Mouse (Mus musculus): ENCODE measurements around the gene Lypd3. TPM values are rescaled to one million over a fixed set of nuclear protein-coding genes. Genes with fewer than 3 reads are reported as not detected.
"Not testable (repeated sequence)": the region's sequence is repeated elsewhere in the genome, so short reads cannot be mapped to it uniquely, and the experiment has no call there.

Lypd3 gene
- polyA plus RNA-seq, 1 experiment from 2014 or later: 0.83 TPM

DNA sequence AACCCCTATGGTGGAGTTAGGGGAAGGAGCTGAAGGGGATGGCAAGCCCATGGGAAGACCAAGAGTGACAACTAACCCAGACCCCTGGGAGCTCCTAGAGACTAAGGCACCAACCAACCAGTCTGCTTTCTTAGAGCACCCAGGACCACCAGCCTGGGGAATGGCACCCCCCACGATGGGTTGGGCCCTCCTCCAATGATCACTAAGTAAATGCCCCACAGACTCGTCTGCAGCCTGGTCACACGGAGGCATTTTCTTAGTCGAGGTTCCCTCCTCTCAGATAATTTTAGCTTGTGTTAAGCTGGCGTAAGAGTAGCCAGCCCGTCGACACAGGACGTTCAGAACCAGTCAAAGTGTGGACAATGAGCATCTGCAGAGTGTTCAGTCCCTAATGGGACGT, 28.6 kb downstream of the Lypd3 start:
- ATAC-seq (ENCODE audit: low FRiP score) (no peak), DNase-seq (ENCODE audit: low spot score, missing footprints) (no peak)
- Histone ChIP-seq H3K9me3 (ENCODE audit: control insufficient read depth, low read length) (no peaks in the 10 kb centered on the region), H3K4me1 (ENCODE audit: control insufficient read depth, insufficient read depth, low read length) (no peaks in the 10 kb centered on the region), H3K9ac (ENCODE audit: low read length) (no peak overlapping the region), H3K27me3 (ENCODE audit: control insufficient read depth, insufficient read depth, low read length) (no peaks in the 10 kb centered on the region), H3K4me2 (no peak overlapping the region), H3K36me3 (ENCODE audit: control insufficient read depth, insufficient read depth, low read length) (no peaks in the 10 kb centered on the region), H3K4me3 (ENCODE audit: low read depth, low read length) (no peak overlapping the region), H3K27ac (ENCODE audit: low read depth, low read length) (no peak overlapping the region)
- WGBS: 76% methylated on average over 9 of the region's 9 CpGs

DNA sequence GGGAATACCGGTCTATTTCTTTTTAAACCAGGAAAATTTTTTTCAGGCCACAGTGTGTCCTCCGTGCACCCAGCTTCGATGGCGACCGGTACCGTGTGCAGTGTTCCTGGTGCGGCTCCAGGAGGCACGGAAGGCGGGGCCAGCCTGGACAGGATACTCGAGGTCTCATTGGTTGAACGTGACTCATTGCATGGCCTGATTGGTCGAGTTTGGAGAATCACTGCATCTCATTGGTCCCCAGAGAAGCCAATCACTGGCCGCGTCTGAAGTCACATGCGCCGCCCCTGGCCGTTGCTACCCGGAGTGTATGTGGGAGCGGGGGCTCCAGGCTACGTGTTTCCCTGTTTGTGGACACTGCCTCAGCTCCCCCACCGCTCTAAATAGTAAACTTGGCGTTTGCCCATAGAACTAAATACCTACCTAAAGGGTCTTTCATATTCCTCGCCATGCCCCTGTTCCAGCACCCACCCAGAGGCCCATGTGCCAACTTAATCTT, 35.6 kb downstream of the Lypd3 start:
- ATAC-seq (ENCODE audit: low FRiP score) (no peak), DNase-seq (ENCODE audit: low spot score, missing footprints) (no peak)
- Histone ChIP-seq H3K9ac (ENCODE audit: low read length) (no peak overlapping the region), H3K36me3 (ENCODE audit: control insufficient read depth, insufficient read depth, low read length) (no peaks in the 10 kb centered on the region), H3K4me3 (ENCODE audit: low read depth, low read length) (no peak overlapping the region), H3K4me1 (ENCODE audit: control insufficient read depth, insufficient read depth, low read length) (no peaks in the 10 kb centered on the region), H3K27ac (ENCODE audit: low read depth, low read length) (no peak overlapping the region), H3K27me3 (ENCODE audit: control insufficient read depth, insufficient read depth, low read length) (no peaks in the 10 kb centered on the region), H3K9me3 (ENCODE audit: control insufficient read depth, low read length) (no peaks in the 10 kb centered on the region), H3K4me2 (no peak overlapping the region)
- WGBS: 92% methylated on average over 23 of the region's 23 CpGs

DNA sequence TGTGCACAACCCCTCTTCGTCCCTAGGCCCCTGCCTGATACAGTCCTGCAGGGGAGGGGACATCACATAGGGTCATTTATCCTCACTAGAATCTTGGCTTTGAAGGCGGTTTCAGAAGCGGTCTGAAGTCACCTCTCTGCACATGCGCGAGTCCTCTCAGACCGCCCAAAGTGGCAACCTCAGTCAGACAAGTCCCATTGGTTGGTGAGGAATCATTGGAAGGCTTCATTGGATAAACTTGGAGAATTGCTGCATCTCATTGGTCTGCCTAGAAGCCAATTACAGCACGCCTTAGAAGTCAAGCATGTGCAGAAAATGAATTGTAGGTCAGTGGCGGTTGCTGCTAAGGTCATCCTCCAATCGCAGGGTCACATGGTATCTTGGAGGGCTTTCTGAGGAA, 40.2 kb downstream of the Lypd3 start, which contains the start of gene Tex101:
TSS of gene Tex101 (minus strand) at position 101 of the 400 bp plus-strand sequence.
- Histone ChIP-seq H3K4me2 (no peak within 1 kb of the TSS), H3K9me3 (ENCODE audit: control insufficient read depth, low read length) (no peaks in the 10 kb centered on the region), H3K9ac (ENCODE audit: low read length) (no peak within 1 kb of the TSS), H3K36me3 (ENCODE audit: control insufficient read depth, insufficient read depth, low read length) (no peaks in the 10 kb centered on the region), H3K4me1 (ENCODE audit: control insufficient read depth, insufficient read depth, low read length) (no peaks in the 10 kb centered on the region), H3K27me3 (ENCODE audit: control insufficient read depth, insufficient read depth, low read length) (no peaks in the 10 kb centered on the region), H3K27ac (ENCODE audit: low read depth, low read length) (no peak within 1 kb of the TSS), H3K4me3 (ENCODE audit: low read depth, low read length) (no peak within 1 kb of the TSS)
- DNase-seq (ENCODE audit: low spot score, missing footprints) (no peak), ATAC-seq (ENCODE audit: low FRiP score) (no peak)
- 93% methylated on average over 9 of the region's 9 CpGs for WGBS

DNA sequence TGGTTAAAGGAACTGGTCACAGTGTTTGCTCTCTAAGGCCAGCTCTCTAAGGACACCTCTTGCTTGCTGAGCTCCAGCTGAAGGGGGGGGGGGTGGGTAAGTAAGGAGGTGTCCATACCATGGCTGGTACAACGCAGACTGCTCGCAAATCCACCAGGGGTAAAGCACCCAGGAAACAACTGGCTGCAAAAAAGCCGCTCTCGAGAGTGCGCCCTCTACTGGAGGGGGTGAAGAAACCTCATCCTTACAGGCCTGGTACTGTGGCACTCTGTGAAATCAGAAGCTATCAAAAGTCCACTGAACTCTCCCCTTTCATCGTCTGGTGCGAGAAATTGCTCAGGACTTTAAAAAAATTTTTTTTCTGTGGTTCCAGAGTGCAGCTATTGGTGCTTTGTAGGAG, 47.8 kb downstream of the Lypd3 start:
- not testable (repeated sequence) for H3K27me3 ChIP-seq (ENCODE audit: control insufficient read depth, insufficient read depth, low read length); H3K4me1 ChIP-seq (ENCODE audit: control insufficient read depth, insufficient read depth, low read length); H3K4me3 ChIP-seq (ENCODE audit: low read depth, low read length); H3K36me3 ChIP-seq (ENCODE audit: control insufficient read depth, insufficient read depth, low read length); H3K9ac ChIP-seq (ENCODE audit: low read length); ATAC-seq (ENCODE audit: low FRiP score); H3K27ac ChIP-seq (ENCODE audit: low read depth, low read length); DNase-seq (ENCODE audit: low spot score, missing footprints); H3K9me3 ChIP-seq (ENCODE audit: control insufficient read depth, low read length); H3K4me2 ChIP-seq
- 83% methylated on average over 7 of the region's 7 CpGs for WGBS

DNA sequence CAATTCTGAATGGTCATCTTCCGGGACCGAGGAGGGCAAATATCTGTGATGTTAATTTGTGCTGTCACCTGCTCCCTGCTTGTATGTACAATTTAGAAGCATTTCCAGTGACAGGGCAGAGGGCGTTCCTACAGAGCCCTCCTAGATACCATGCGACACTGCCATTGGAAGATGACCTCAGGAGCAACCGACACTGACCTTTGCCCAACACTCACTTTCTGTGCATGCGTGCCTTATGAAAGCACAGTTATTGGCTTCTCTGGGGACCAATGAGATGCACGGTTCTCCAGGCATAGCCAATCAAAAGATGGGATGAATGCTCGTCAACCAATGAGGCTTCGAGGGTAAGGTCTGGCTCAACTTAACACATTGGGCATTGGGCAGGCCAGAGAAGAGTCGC, 51.2 kb downstream of the Lypd3 start:
- not testable (repeated sequence) for H3K4me1 ChIP-seq (ENCODE audit: control insufficient read depth, insufficient read depth, low read length); H3K27ac ChIP-seq (ENCODE audit: low read depth, low read length); H3K9me3 ChIP-seq (ENCODE audit: control insufficient read depth, low read length); H3K4me3 ChIP-seq (ENCODE audit: low read depth, low read length); DNase-seq (ENCODE audit: low spot score, missing footprints); H3K4me2 ChIP-seq; H3K27me3 ChIP-seq (ENCODE audit: control insufficient read depth, insufficient read depth, low read length); H3K36me3 ChIP-seq (ENCODE audit: control insufficient read depth, insufficient read depth, low read length); H3K9ac ChIP-seq (ENCODE audit: low read length); ATAC-seq (ENCODE audit: low FRiP score)
- 90% methylated on average over 10 of the region's 10 CpGs for WGBS

Other genes with a start within 250 kb of the Lypd3 start
- 18.7 and 20.9 TPM in 2 replicates for gene Smg9, start 236.9 kb upstream of the Lypd3 start, polyA plus RNA-seq (2014; fragmentation: Nextera tagmentation; extraction: Ambion mirVana)
- not detected in 2 replicates for gene Irgc1, start 184.3 kb upstream of the Lypd3 start, polyA plus RNA-seq (2014; fragmentation: Nextera tagmentation; extraction: Ambion mirVana)
- 0.86 and 1.4 TPM in 2 replicates for gene Plaur, start 174.1 kb upstream of the Lypd3 start, polyA plus RNA-seq (2014; fragmentation: Nextera tagmentation; extraction: Ambion mirVana)
- 6.6 and 6.7 TPM in 2 replicates for gene Cadm4, start 154.5 kb upstream of the Lypd3 start, polyA plus RNA-seq (2014; fragmentation: Nextera tagmentation; extraction: Ambion mirVana)
- 83.8 and 83.9 TPM in 2 replicates for gene Zfp428, start 129.5 kb upstream of the Lypd3 start, polyA plus RNA-seq (2014; fragmentation: Nextera tagmentation; extraction: Ambion mirVana)
- 0.55 and 0.59 TPM in 2 replicates for gene AC161166.1, start 124.1 kb upstream of the Lypd3 start, polyA plus RNA-seq (2014; fragmentation: Nextera tagmentation; extraction: Ambion mirVana)
- 13.4 and 14.0 TPM in 2 replicates for gene Irgq, start 105.9 kb upstream of the Lypd3 start, polyA plus RNA-seq (2014; fragmentation: Nextera tagmentation; extraction: Ambion mirVana)
- not detected in 2 replicates for gene Pinlyp, start 90.4 kb upstream of the Lypd3 start, polyA plus RNA-seq (2014; fragmentation: Nextera tagmentation; extraction: Ambion mirVana)
- 91.9 and 101 TPM in 2 replicates for gene Xrcc1, start 90.3 kb upstream of the Lypd3 start, polyA plus RNA-seq (2014; fragmentation: Nextera tagmentation; extraction: Ambion mirVana)
- 18.8 and 19.6 TPM in 2 replicates for gene Ethe1, start 49.0 kb upstream of the Lypd3 start, polyA plus RNA-seq (2014; fragmentation: Nextera tagmentation; extraction: Ambion mirVana)
- 1.0 and 1.4 TPM in 2 replicates for gene Zfp575, start 48.9 kb upstream of the Lypd3 start, polyA plus RNA-seq (2014; fragmentation: Nextera tagmentation; extraction: Ambion mirVana)
- gene Phldb3, start 25.8 kb upstream of the Lypd3 start, polyA plus RNA-seq (2014; fragmentation: Nextera tagmentation; extraction: Ambion mirVana): 0.07 TPM in 1 of 2 replicates, not detected in the other
- gene Tex101, start 40.1 kb downstream of the Lypd3 start, polyA plus RNA-seq (2014; fragmentation: Nextera tagmentation; extraction: Ambion mirVana): not detected in 2 replicates
- gene BC049730, start 72.7 kb downstream of the Lypd3 start, polyA plus RNA-seq (2014; fragmentation: Nextera tagmentation; extraction: Ambion mirVana): not detected in 2 replicates
- not detected in 2 replicates for gene Gm4763, start 90.4 kb downstream of the Lypd3 start, polyA plus RNA-seq (2014; fragmentation: Nextera tagmentation; extraction: Ambion mirVana)
- not detected in 2 replicates for gene Cd177, start 123.8 kb downstream of the Lypd3 start, polyA plus RNA-seq (2014; fragmentation: Nextera tagmentation; extraction: Ambion mirVana)
- not detected in 2 replicates for gene Ceacam10, start 140.7 kb downstream of the Lypd3 start, polyA plus RNA-seq (2014; fragmentation: Nextera tagmentation; extraction: Ambion mirVana)
- gene Gm9844, start 225.7 kb downstream of the Lypd3 start, polyA plus RNA-seq (2014; fragmentation: Nextera tagmentation; extraction: Ambion mirVana): 19.9 and 20.6 TPM in 2 replicates
- not detected in 2 replicates for gene Lypd4, start 233.4 kb downstream of the Lypd3 start, polyA plus RNA-seq (2014; fragmentation: Nextera tagmentation; extraction: Ambion mirVana)
- not detected in 2 replicates for gene Dmrtc2, start 233.5 kb downstream of the Lypd3 start, polyA plus RNA-seq (2014; fragmentation: Nextera tagmentation; extraction: Ambion mirVana)
- gene Rps19, start 247.8 kb downstream of the Lypd3 start, polyA plus RNA-seq (2014; fragmentation: Nextera tagmentation; extraction: Ambion mirVana): 1,753 and 1,929 TPM in 2 replicates

Measured in midbrain, embryonic 11.5 days (tissue).